ENCODE assay signal across 8 mouse cellular contexts in genomic region chr10:42478341-42478720, GRCm38 (mm10). TPM values are rescaled to one million over a fixed set of nuclear protein-coding genes. Genes with fewer than 3 reads are reported as not detected.
DNase-seq lines count a peak whose midpoint lies in the region; TF ChIP-seq lines count a peak whose summit lies in the region.

TSS of gene Afg1l (minus strand) at chr10:42478565.

- H3K4me1 ChIP-seq in cortical plate, adult 2 months (ENCODE audit: control insufficient read depth, insufficient read depth, low read length), result 0 out of 2 replicates have a peak, but pooled peaks cover 1% of the 10 kb centered on the region
- H3K4me1 ChIP-seq in megakaryocyte, embryonic 14.5 days, result peaks cover 60% of the 10 kb centered on the region

- H3K36me3 ChIP-seq in megakaryocyte, embryonic 14.5 days (replicated peaks; ENCODE audit: low read length), result peaks cover 2% of the 10 kb centered on the region

- H3K4me3 ChIP-seq in cortical plate, adult 2 months (ENCODE audit: insufficient read depth, low read length), result peak within 1 kb of the TSS; percentile 76
- peak within 1 kb of the TSS; percentile 96 for H3K4me3 ChIP-seq in megakaryocyte, embryonic 14.5 days (replicated peaks)

- H3K27me3 ChIP-seq in megakaryocyte, embryonic 14.5 days (replicated peaks), result no peaks in the 10 kb centered on the region

- TF ChIP-seq CTCF in cortical plate, adult 2 months (IDR thresholded peaks at IDR 0.05; ENCODE audit: extremely low read depth, insufficient read depth, low read length), result no peak

- TF ChIP-seq POLR2A in cortical plate, adult 2 months (IDR thresholded peaks at IDR 0.05; ENCODE audit: extremely low read depth, insufficient read depth, low read length), result peak; percentile 76

- H3K27ac ChIP-seq in cortical plate, adult 2 months (ENCODE audit: insufficient read depth, low read length), result peak within 1 kb of the TSS; percentile 89

- H3K9me3 ChIP-seq in megakaryocyte, embryonic 14.5 days, result no peaks in the 10 kb centered on the region

- DNase-seq in adipocyte (ENCODE audit: low spot score), result peak; percentile 96
- DNase-seq in gastrocnemius, adult 8-10 months (ENCODE audit: low spot score in 2 of 2), result peak; percentile 92 to 95
- peak; percentile 75 for DNase-seq in hindlimb bud, embryonic 11.5 days (ENCODE audit: extremely low spot score, low read depth, low spot score)
- peak; percentile 92 to 95 for DNase-seq in left cerebral cortex, adult 8-10 months (ENCODE audit: low spot score in 2 of 2)
- peak; percentile 92 for DNase-seq in right cerebral cortex, postnatal 25 days
- peak; percentile 93 to 94 for DNase-seq in urinary bladder, postnatal 4 days (ENCODE audit: low spot score in 2 of 2)

RNA-seq across cellular contexts. Expression of gene Afg1l, which starts in this region (rescaled TPM):
- 18.8 and 19.6 TPM in 2 replicates for polyA plus RNA-seq in cortical plate, adult 2 months (2012; rRNA removed)
- total RNA-seq in gastrocnemius, adult 8-10 months (2022), result 1 to 10 TPM; 7.2 to 9.5 (median 8.0) TPM
- total RNA-seq in left cerebral cortex, adult 8-10 months (2022), result 10 to 100 TPM; 12.3 to 13.6 (median 12.4) TPM
- 4.1 and 9.4 TPM in 2 replicates for polyA plus RNA-seq in megakaryocyte, embryonic 14.5 days (2012; ENCODE audit: insufficient read depth, low replicate concordance)

Comparison
In these comparisons a context has a peak if more than half of its experiments do, and no peak if none do; other contexts are left out.
1. Peak in every context shown above with its lines: DNase-seq, H3K4me3 ChIP-seq and H3K27ac ChIP-seq.